Mouse (Mus musculus) liver, embryonic 14.5 days (tissue): ENCODE data around the gene Cemip2. TPM values are rescaled to one million over a fixed set of nuclear protein-coding genes. Genes with fewer than 3 reads are reported as not detected.

ENCODE experiments used
- ATAC-seq: fragments of 200-750 bp; cut with Nextera tagmentation; 2 replicates; pipeline ENCODE4 v1.8.0; 2017; ENCODE audit warnings: moderate number of reproducible peaks, mild to moderate bottlenecking, moderate library complexity; ENCODE audit not compliant: insufficient read depth
- DNase-seq, 3 experiments: peaks; one replicate each; pipeline ENCODE4 v3.0.0-alpha.2; 2012 to 2013; ENCODE audit warnings: low read depth in 3 of 3, low spot score in 3 of 3
- H3K27ac ChIP-seq: fragments of 300-500 bp; sonication (generic); 2 replicates; pipeline ENCODE4 v1.5.1; 2014; ENCODE audit warnings: moderate library complexity, mild to moderate bottlenecking, control low read depth, inconsistent platforms
- H3K27me3 ChIP-seq: fragments of 300-500 bp; sonication (generic); 2 replicates; pipeline ENCODE4 v1.6.1; 2014; ENCODE audit warnings: mild to moderate bottlenecking, low read length, moderate library complexity; ENCODE audit not compliant: control insufficient read depth, insufficient read depth
- H3K36me3 ChIP-seq: fragments of 300-500 bp; sonication (generic); replicated peaks from 2 replicates; pipeline ENCODE4 v1.6.1; 2014; ENCODE audit warnings: low read depth; ENCODE audit not compliant: control insufficient read depth, insufficient read depth
- H3K4me1 ChIP-seq, 2 experiments: fragments of 200-500 bp in 1 of 2; fragments of 300-500 bp in 1 of 2; sonication (generic) in 1 of 2; replicated peaks; 2 replicates each; pipeline ENCODE4 v1.6.1; 2012 to 2014; ENCODE audit warnings: antibody characterized with exemption in 1 of 2, inconsistent platforms in 1 of 2, low read length in 1 of 2; ENCODE audit not compliant: control insufficient read depth in 2 of 2, insufficient read depth in 2 of 2
- H3K4me2 ChIP-seq: fragments of 300-500 bp; sonication (generic); 2 replicates; pipeline ENCODE4 v1.6.1; 2014; ENCODE audit warnings: low read depth, mild to moderate bottlenecking, control low read depth, moderate library complexity
- H3K4me3 ChIP-seq, 2 experiments: fragments of 200-500 bp in 1 of 2; fragments of 300-500 bp in 1 of 2; sonication (generic) in 1 of 2; 2 replicates each; pipeline ENCODE4 v1.5.1; 2012 to 2014; ENCODE audit warnings: low read depth in 2 of 2, low read length in 2 of 2, mild to moderate bottlenecking in 2 of 2, control low read depth in 1 of 2, inconsistent platforms in 1 of 2, moderate library complexity in 1 of 2; ENCODE audit not compliant: insufficient read depth in 1 of 2
- H3K9ac ChIP-seq: fragments of 300-500 bp; sonication (generic); replicated peaks from 2 replicates; pipeline ENCODE4 v1.6.1; 2014; ENCODE audit warnings: mild to moderate bottlenecking, control low read depth, moderate library complexity
- H3K9me3 ChIP-seq: fragments of 300-500 bp; sonication (generic); 2 replicates; pipeline ENCODE4 v1.6.1; 2016; ENCODE audit warnings: low read length, mixed read lengths; ENCODE audit not compliant: control insufficient read depth
- CTCF ChIP-seq: IDR thresholded peaks from 2 replicates; pipeline ENCODE4 v1.5.1; 2016; ENCODE audit warnings: antibody characterized with exemption, low read depth, control low read depth
- EP300 ChIP-seq: IDR thresholded peaks from 2 replicates; pipeline ENCODE4 v1.6.1; 2016; ENCODE audit warnings: antibody characterized with exemption, low read depth
- WGBS: fragments of 180-500 bp; shearing (Covaris S2); extraction: QIAGEN DNeasy Blood & Tissue Kit; methylation state at CpG from one replicate; pipeline ENCODE4 v1.1.7; 2014; ENCODE audit not compliant: insufficient replicate concordance; 5-methylcytosine and 5-hydroxymethylcytosine counted together
- polyA plus RNA-seq, 2 experiments: library from polyadenylated mRNA; depleted of rRNA in 1 of 2; stranded (reverse) in 1 of 2; unstranded in 1 of 2; fragments of >200 nt; fragmentation: Nextera tagmentation in 1 of 2; extraction: Ambion mirVana in 1 of 2; gene quantifications; 2 replicates each; pipeline versions ENCODE4 v1.2.1 to v1.2.3; 2012 to 2014

Cemip2 gene
- polyA plus RNA-seq, 2 experiments = 3.0 to 6.0 TPM

DNA sequence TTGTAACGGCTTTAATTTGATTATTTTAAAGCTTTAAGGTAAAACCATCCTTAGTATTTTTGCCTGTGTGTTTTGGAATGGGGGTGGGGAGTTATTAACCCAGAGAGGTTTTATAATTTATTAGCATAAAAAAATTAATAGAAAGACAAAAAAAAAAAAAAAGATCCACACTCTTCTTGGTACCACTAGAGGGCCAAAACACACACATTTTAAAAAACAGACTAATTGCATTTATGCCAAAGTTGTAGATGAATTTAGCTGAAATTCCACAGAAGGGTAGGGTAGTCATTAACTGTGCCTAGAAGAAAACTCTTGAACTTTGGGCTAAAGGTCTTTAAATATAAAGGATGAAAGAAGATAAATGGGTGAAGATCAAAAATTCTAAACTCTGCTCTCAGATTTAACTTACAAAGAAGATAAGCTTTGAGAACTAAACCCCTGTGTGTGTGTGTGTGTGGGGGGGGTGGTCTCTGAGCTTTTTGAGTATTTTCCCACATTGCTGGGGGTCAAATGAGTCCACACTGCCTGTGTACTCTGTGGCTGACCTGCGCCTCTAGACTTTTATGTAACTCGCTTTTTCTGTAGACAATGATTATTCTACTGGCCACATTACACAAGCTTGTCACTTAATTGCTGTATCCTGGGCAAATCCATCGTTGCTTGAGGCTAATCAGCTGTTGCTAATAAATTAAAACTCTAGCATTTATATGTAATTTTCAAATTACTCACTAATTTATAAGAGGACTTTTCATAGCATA lies 47.2 kb downstream of the Cemip2 start:
- no peaks in the 10 kb centered on the region for H3K27me3 ChIP-seq
- no peak overlapping the region for H3K27ac ChIP-seq
- H3K9me3 ChIP-seq = no peaks in the 10 kb centered on the region
- no peak for DNase-seq
- H3K4me1 ChIP-seq = no peaks in the 10 kb centered on the region
- no peak for ATAC-seq
- no peak overlapping the region for H3K4me2 ChIP-seq
- no peak overlapping the region for H3K9ac ChIP-seq
- H3K36me3 ChIP-seq = no peaks in the 10 kb centered on the region
- TF ChIP-seq EP300 (no peak), CTCF (no peak)
- 72% methylated on average over 4 of the region's 4 CpGs for WGBS
- no peak overlapping the region for H3K4me3 ChIP-seq

DNA sequence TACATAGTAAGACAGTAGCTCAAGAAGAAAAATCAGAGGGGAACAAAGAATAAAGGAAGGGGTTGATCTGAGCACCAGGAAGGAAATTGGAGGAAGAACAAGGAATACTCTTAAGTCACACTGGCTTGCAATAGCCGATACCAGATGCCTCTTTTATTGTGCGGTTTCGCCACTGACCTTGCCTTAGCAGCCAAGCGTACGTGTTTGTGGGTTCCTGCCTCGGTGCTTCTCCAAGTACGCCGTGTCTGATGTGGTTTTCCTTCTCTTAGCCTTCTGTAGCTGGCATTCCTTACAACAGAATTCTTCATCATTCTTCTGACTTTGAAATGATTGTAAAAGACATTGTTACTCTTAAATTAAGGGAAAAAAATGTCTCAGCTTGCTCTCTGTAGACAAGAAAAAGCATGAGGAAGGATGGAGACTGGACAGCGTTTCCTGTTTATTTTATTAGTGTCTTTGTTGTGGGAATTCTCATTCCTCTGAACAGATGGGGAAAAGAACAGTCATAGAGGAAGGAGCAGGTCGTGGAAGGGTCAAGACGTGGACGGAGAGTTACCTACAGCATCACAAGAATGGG lies 55.4 kb downstream of the Cemip2 start:
- WGBS = 53% methylated on average over 12 of the region's 12 CpGs
- Histone ChIP-seq H3K4me2 (no peak overlapping the region), H3K36me3 (no peaks in the 10 kb centered on the region), H3K4me1 (no peaks in the 10 kb centered on the region), H3K27ac (no peak overlapping the region), H3K4me3 (no peak overlapping the region), H3K9ac (no peak overlapping the region), H3K27me3 (no peaks in the 10 kb centered on the region), H3K9me3 (no peaks in the 10 kb centered on the region)
- DNase-seq (no peak), ATAC-seq (no peak)
- TF ChIP-seq EP300 (no peak), CTCF (no peak)

DNA sequence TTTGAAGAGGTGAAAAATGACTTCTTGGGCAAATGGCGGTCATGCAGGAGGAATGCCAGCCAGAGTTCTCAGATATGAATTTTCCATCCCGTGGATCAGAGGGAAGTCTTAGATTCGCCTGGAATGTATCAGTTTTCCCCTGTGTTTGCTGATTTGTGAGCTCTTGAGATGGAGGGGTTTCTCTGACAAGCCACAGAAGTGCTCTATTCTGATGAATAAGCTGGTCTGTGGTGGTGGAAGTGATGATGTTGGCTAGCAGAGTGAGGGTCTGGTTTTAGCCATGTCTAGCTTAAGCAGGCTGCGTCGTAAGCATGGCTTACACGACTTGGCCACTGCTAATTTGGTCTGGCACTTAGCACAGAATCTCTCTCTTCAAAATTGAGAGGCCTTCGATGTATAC lies 56.8 kb downstream of the Cemip2 start:
- ATAC-seq (no peak), DNase-seq (no peak)
- Histone ChIP-seq H3K27ac (no peak overlapping the region), H3K4me2 (no peak overlapping the region), H3K27me3 (no peaks in the 10 kb centered on the region), H3K4me1 (no peaks in the 10 kb centered on the region), H3K4me3 (no peak overlapping the region), H3K9ac (no peak overlapping the region), H3K36me3 (no peaks in the 10 kb centered on the region), H3K9me3 (no peaks in the 10 kb centered on the region)
- TF ChIP-seq EP300 (no peak), CTCF (no peak)
- 63% methylated on average over 7 of the region's 7 CpGs for WGBS

DNA sequence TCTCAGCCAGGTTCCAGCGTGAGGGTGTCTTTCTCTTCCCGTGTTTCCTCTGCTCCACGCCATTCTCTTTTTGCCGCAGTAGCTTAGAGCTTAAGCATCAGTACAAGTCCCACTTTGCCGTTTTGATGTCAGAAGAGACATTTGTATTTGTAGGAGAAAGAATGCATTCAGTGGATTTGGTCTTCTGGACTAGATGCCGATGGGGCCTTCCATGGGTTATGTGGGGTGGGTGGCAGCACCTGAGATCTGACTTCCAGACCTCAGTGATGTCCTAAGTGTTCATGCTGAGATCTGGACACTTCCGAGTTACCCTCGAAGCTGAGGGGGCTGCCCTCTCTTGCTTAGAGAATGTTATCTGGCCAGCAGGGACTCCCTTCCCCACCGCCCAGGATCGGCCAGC lies 72.6 kb downstream of the Cemip2 start:
- Histone ChIP-seq H3K4me2 (no peak overlapping the region), H3K36me3 (no peaks in the 10 kb centered on the region), H3K4me3 (no peak overlapping the region), H3K4me1 (no peaks in the 10 kb centered on the region), H3K27ac (no peak overlapping the region), H3K27me3 (no peaks in the 10 kb centered on the region), H3K9me3 (no peaks in the 10 kb centered on the region), H3K9ac (no peak overlapping the region)
- 74% methylated on average over 10 of the region's 10 CpGs for WGBS
- DNase-seq = no peak
- TF ChIP-seq EP300 (no peak), CTCF (no peak)
- ATAC-seq = no peak

DNA sequence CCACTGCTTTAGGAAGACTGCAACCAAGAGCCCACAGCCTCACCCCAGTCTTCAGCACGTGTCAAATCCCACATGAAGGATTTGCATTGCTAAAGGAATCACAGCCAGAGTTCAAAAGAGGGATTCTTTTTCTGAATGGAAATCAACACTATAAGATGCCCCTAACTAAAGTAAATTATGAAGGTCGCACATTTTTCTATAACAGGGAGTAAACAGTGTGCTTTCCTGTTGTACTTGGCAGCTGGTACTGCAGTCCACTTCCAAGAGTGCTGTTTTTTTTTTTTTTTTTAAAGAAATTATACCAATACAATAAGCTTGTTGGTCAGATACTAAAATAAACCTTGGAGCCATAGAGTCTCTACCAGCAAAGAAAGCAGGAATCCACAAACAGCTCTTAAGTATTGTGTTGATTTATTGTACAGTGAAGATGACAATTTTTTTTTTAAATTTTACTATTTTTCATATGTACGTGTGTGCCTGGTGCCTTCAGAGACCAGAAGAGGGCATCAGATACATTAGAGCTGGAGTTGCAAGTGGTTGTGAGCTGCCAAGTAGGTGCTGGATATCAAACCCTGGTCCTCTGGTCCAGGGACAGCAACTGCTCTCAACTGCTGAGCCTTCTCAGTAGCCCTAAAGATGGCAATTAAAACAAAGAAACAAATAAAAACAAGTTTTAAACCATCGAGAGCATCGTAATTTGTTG lies 76.5 kb downstream of the Cemip2 start:
- Histone ChIP-seq H3K4me1 (no peaks in the 10 kb centered on the region), H3K4me3 (no peak overlapping the region), H3K36me3 (no peaks in the 10 kb centered on the region), H3K27me3 (no peaks in the 10 kb centered on the region), H3K27ac (no peak overlapping the region), H3K9me3 (no peaks in the 10 kb centered on the region), H3K9ac (no peak overlapping the region), H3K4me2 (no peak overlapping the region)
- TF ChIP-seq CTCF (no peak), EP300 (no peak)
- 66% methylated on average over 5 of the region's 5 CpGs for WGBS
- no peak for ATAC-seq
- no peak for DNase-seq
